Mouse (Mus musculus): ENCODE measurements around the gene Mesd. TPM values are rescaled to one million over a fixed set of nuclear protein-coding genes. Genes with fewer than 3 reads are reported as not detected.

Gene Mesd
- total RNA-seq, 2 experiments from 2014 or later = 71.5 to 75.5 TPM

- no peak for DNase-seq (ENCODE audit: low spot score in 2 of 2)
These were observed 27.6 kb downstream of the Mesd start for GRCm38 (mm10) chr7:83911909-83912308.

- no peak for DNase-seq (ENCODE audit: low spot score in 2 of 2)
These were observed 29.2 kb downstream of the Mesd start for GRCm38 (mm10) chr7:83913405-83913932.

DNA sequence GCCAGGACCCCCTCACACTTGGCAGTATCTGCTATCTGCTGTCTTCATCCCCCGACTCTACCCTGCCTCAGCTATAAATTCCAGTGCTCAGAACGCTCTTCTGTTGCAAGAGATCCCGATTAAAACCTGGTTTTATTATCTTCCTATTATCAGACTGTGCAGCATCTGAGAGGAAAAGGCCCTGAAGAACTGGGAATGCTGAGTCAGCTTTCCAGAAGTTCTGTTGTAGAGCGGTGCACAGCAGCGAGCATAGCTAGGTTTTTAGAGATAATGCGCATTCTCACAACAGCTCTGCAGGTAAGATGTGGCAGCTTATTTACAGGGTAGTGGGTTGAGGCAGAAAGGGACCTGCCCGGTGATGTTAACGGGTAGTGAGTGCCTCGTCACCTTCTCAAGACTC lies 29.7 kb downstream of the Mesd start:
- no peak for DNase-seq (ENCODE audit: low spot score in 2 of 2)

DNA sequence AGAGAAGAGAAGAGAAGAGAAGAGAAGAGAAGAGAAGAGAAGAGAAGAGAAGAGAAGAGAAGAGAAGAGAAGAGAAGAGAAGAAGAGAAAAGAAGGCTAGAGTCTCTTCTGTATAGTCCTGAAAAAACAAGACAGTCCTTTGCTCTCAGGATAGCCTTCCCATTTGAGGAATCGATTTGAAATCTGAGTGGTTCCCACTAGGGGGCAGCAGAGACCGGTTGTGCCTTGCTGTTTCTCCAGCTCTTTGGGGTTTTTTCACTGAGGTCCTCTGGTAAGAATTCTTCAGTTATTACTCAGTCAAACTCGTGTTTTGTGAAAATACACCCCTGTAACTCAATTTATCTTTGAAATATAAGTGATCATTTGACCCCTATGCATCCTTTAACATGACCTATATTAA lies 30.3 kb downstream of the Mesd start:
- DNase-seq (ENCODE audit: low spot score in 2 of 2) = peak; percentile 93 to 94

DNA sequence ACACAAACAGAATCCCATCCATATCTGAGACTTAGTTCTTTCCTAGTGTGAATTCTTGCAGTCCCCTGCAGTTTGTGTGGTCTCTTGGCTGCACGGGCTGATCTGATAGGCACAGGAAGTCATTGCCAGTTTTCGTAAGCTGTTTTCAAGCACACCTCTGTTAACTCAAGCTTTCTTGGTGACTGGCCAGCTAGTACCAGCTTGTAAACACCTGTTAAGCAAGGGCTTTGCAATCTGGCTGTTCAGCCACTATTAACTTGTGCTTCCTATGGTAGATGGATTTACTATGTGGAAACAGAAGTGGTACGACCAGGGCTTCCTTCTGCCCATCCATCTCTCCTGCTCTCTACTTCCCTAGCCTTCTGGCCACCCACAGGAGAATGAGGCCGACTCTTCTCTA lies 36.0 kb downstream of the Mesd start:
- DNase-seq (ENCODE audit: low spot score in 2 of 2) = no peak

DNA sequence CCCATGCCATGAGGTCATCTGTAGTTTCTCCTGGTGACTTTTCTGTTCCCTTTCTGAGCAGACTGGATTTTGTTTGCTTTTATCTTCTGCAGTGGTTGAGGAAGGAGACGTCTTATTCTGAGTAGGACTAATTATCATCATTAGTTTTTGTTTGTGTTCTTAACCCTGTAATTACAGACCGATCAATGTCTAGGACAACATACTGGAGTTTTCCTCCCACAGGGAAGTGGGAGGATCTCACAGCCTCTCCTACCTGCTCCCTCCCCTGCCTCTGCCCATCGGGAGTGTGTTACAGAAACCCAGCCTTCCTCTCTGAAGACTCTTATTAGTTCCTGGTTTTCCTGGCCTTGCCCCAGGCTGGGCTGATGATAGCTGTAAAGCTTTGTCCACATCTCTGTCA lies 37.4 kb downstream of the Mesd start:
- DNase-seq (ENCODE audit: low spot score in 2 of 2) = no peak

DNA sequence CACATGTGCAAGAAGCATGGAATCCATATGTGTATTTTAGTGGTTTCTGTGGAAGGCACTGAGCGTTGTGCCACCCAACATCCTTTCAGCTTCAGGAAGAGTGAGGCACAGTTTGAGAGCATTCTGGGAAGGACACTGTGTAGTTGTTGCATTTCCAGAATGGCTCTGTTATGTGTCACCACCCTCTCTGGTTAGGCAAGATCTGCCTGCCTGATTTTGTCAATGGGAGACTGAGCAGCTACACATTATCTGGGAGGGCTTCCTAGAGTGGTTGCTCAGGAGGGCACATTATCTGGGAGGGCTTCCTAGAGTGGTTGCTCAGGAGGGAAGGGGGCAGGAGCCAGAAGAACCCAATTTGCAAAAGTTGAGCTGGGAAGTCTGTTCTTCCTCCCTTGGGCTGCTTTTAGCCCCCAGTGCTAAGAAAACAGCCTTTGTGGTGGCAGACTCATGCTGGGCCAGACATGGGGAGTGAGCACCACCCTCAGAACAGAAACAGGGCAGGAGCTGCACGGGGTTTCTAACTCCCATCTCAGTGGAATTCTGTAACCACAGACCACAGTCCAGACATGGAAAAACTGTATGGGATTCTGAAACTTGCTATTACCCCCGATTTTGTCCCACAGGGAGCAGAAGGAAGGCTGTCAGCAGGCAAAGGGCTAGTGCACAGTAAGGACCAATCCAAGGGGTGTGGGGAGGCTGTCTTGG lies 54.9 kb downstream of the Mesd start:
- DNase-seq (ENCODE audit: low spot score in 2 of 2) = no peak

DNA sequence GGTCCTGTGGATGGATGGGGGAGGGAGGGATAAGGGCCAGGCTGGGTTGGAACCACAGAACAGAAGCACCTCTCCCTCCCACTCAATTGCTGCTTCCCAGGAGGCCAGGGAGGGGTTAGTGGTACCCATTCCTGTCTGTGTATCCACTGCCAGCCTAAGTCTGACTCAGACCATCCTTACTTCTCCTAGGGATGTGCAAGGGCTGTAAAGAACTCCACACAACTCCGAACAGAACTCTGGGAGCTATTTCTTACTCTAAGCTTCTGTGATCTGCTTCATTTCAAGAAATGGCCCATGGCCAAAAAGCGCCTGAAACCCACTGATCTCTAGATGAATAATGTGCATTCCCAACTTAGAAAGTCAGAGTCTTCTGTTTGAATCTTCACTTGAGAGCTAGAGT lies 55.9 kb downstream of the Mesd start:
- no peak for DNase-seq (ENCODE audit: low spot score in 2 of 2)

- no peak for DNase-seq (ENCODE audit: low spot score in 2 of 2)
These were observed 57.4 kb downstream of the Mesd start for GRCm38 (mm10) chr7:83941701-83942101.

DNA sequence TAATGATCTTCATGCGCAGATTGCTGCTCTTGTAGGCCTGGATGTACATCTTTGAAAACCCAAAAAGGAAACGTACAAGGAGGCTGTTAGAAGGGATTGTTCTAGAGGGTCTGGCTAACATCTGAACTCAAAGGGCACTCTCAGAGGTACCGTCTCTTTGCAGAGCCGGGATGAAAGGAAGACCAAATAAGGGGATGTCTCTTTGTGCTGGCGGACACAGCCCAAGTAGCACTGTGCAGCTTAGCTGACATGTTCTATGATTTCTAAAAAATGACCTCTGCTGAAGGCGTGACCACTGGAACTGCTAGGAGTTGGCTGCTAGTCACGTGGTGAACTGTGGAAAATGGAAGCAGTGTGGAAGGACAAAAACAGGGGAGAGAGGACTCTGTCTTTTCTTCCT lies 64.5 kb downstream of the Mesd start:
- no peak for DNase-seq (ENCODE audit: low spot score in 2 of 2)

DNA sequence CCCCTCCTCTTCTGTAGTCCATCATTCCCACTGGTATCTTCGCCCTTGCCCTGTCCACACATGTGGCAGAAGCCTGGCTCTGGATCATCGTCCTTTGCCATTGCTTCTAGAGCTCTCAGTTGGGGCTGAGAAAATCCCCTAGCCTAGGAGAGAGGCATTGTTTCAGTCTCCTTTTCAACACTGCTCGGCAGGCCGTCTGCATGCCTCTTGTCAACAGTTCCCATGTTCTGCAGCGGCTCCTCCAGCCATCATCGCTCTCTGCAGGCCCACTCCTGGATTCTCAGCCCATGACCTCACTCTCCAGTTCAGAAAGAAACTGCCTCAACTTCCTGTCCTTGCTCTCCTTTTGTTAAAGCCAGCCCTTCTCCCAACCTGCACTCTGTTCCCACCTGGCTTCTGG lies 65.4 kb downstream of the Mesd start:
- DNase-seq (ENCODE audit: low spot score in 2 of 2) = no peak

Other genes starting within 250 kb of the Mesd start
- gene Il16, start 138.7 kb upstream of the Mesd start, total RNA-seq (2021) = 10 to 100 TPM; 34.9 to 37.4 TPM
- 1 to 10 TPM; 1.0 to 1.8 TPM for gene Cfap161, start 89.6 kb upstream of the Mesd start, total RNA-seq (2021)
- 10 to 100 TPM; 16.8 to 18.1 TPM for gene Tlnrd1, start 161 bp upstream of the Mesd start, total RNA-seq (2021)
- 10 to 100 TPM; 19.0 to 19.9 TPM for gene Cemip, start 202.0 kb downstream of the Mesd start, total RNA-seq (2021)

Data from layer of hippocampus, postnatal 10 days (tissue).